Mouse (Mus musculus) CH12.LX (cell line): ENCODE results near the gene Nrxn3. TPM values are rescaled to one million over a fixed set of nuclear protein-coding genes. Genes with fewer than 3 reads are reported as not detected.

Experiments
- DNase-seq: peaks from one replicate; pipeline ENCODE4 v3.0.0-alpha.2; 2013; ENCODE audit errors: extremely low read depth
- H3K27ac ChIP-seq: 2 replicates; pipeline ENCODE4 v1.5.1; 2012; ENCODE audit warnings: low read depth, mild to moderate bottlenecking, control low read depth, moderate library complexity; ENCODE audit not compliant: insufficient read depth
- H3K27me3 ChIP-seq: replicated peaks from 2 replicates; pipeline ENCODE3; 2012; ENCODE audit warnings: inconsistent platforms
- H3K36me3 ChIP-seq, 2 experiments: replicated peaks in 1 of 2; 2 replicates each; pipeline versions ENCODE3 to v1.6.1; 2012; ENCODE audit warnings: inconsistent platforms in 1 of 2, low read length in 1 of 2, mild to moderate bottlenecking in 1 of 2, mixed read lengths in 1 of 2, moderate library complexity in 1 of 2; ENCODE audit not compliant: control insufficient read depth in 1 of 2, insufficient read depth in 1 of 2
- H3K4me1 ChIP-seq, 2 experiments: 2 replicates each; pipeline ENCODE4 v1.6.1; 2012; ENCODE audit warnings: inconsistent platforms in 1 of 2, moderate library complexity in 1 of 2; ENCODE audit not compliant: insufficient read depth in 2 of 2, control insufficient read depth in 1 of 2
- H3K4me2 ChIP-seq: 2 replicates; pipeline ENCODE4 v1.6.1; 2012; ENCODE audit warnings: low read depth, mild to moderate bottlenecking, control low read depth; ENCODE audit not compliant: poor library complexity, insufficient read depth, severe bottlenecking
- H3K4me3 ChIP-seq, 3 experiments: fragments of 150-350 bp in 1 of 3; sonication (generic) in 1 of 3; replicated peaks in 1 of 3; 2 replicates each; pipeline versions ENCODE3 to v1.5.1; 2011 to 2012; ENCODE audit warnings: low read depth in 2 of 3, low read length in 2 of 3, mild to moderate bottlenecking in 2 of 3, moderate library complexity in 2 of 3, control low read depth in 1 of 3, improper control_type of control experiment in 1 of 3, inconsistent platforms in 1 of 3, mixed read lengths in 1 of 3; ENCODE audit not compliant: poor library complexity in 1 of 3
- H3K79me2 ChIP-seq: replicated peaks from 2 replicates; pipeline ENCODE4 v1.6.1; 2012; ENCODE audit warnings: mild to moderate bottlenecking, moderate library complexity; ENCODE audit not compliant: control insufficient read depth, poor library complexity, insufficient read depth, severe bottlenecking; ENCODE audit errors: extremely low read depth
- H3K9ac ChIP-seq: 2 replicates; pipeline ENCODE4 v1.6.1; 2012; ENCODE audit warnings: low read depth, mild to moderate bottlenecking, control low read depth, moderate library complexity; ENCODE audit not compliant: insufficient read depth
- H3K9me3 ChIP-seq: replicated peaks from 2 replicates; pipeline ENCODE3; 2012; ENCODE audit warnings: low read length, inconsistent platforms, mixed read lengths
- BHLHE40 ChIP-seq: IDR thresholded peaks from 2 replicates; pipeline ENCODE4 v1.6.1; 2011; ENCODE audit warnings: mild to moderate bottlenecking, low read depth, low read length, improper control_type of control experiment
- CHD2 ChIP-seq: IDR thresholded peaks from 2 replicates; pipeline ENCODE4 v1.6.1; 2011; ENCODE audit warnings: low read length, improper control_type of control experiment
- CTCF ChIP-seq, 2 experiments: IDR thresholded peaks in 1 of 2; conservative IDR thresholded peaks in 1 of 2; 2 replicates each; pipeline ENCODE4 v1.5.1; 2011 to 2012; ENCODE audit warnings: low read depth in 2 of 2, low read length in 2 of 2, improper control_type of control experiment in 1 of 2, inconsistent platforms in 1 of 2, mild to moderate bottlenecking in 1 of 2, moderate library complexity in 1 of 2
- GABPA ChIP-seq: IDR thresholded peaks from 2 replicates; pipeline ENCODE4 v1.6.1; 2012; ENCODE audit warnings: low read depth, low read length, improper control_type of control experiment, inconsistent platforms; ENCODE audit not compliant: insufficient replicate concordance
- HCFC1 ChIP-seq: IDR thresholded peaks from 2 replicates; pipeline ENCODE4 v1.6.1; 2012; ENCODE audit warnings: low read depth, mild to moderate bottlenecking, inconsistent platforms, low read length, improper control_type of control experiment
- JUN ChIP-seq: IDR thresholded peaks from 2 replicates; pipeline ENCODE4 v1.6.1; 2011; ENCODE audit warnings: low read depth, mild to moderate bottlenecking, low read length, improper control_type of control experiment, moderate library complexity; ENCODE audit not compliant: insufficient read depth
- KAT2A ChIP-seq: IDR thresholded peaks from 2 replicates; pipeline ENCODE4 v1.6.1; 2012; ENCODE audit warnings: low read length, improper control_type of control experiment, inconsistent platforms; ENCODE audit not compliant: insufficient replicate concordance
- MAX ChIP-seq: IDR thresholded peaks from 2 replicates; pipeline ENCODE4 v1.6.1; 2011; ENCODE audit warnings: low read length, improper control_type of control experiment
- MEF2A ChIP-seq: IDR thresholded peaks from 2 replicates; pipeline ENCODE4 v1.6.1; 2014; ENCODE audit warnings: low read depth, mild to moderate bottlenecking, inconsistent platforms, low read length, improper control_type of control experiment, borderline replicate concordance
- NRF1 ChIP-seq: IDR thresholded peaks from 2 replicates; pipeline ENCODE4 v1.6.1; 2014; ENCODE audit warnings: low read depth, mild to moderate bottlenecking, inconsistent platforms, low read length, improper control_type of control experiment, moderate library complexity
- POLR2A ChIP-seq: IDR thresholded peaks from 2 replicates; pipeline ENCODE4 v1.6.1; 2011; ENCODE audit warnings: low read depth, mild to moderate bottlenecking, improper control_type of control experiment, low read length
- POLR2AphosphoS2 ChIP-seq: IDR thresholded peaks from 2 replicates; pipeline ENCODE4 v1.6.1; 2011; ENCODE audit warnings: low read depth, low read length, improper control_type of control experiment
- RAD21 ChIP-seq: IDR thresholded peaks from 2 replicates; pipeline ENCODE4 v1.6.1; 2011; ENCODE audit warnings: low read depth, mild to moderate bottlenecking, low read length, improper control_type of control experiment, moderate library complexity
- SMC3 ChIP-seq: IDR thresholded peaks from 2 replicates; pipeline ENCODE4 v1.6.1; 2011; ENCODE audit warnings: low read depth, low read length, improper control_type of control experiment
- ZC3H11A ChIP-seq: IDR thresholded peaks from 2 replicates; pipeline ENCODE4 v1.6.1; 2012; ENCODE audit warnings: low read depth, mild to moderate bottlenecking, inconsistent platforms, low read length, improper control_type of control experiment
- ZMIZ1 ChIP-seq: IDR thresholded peaks from 2 replicates; pipeline ENCODE4 v1.6.1; 2012; ENCODE audit warnings: low read depth, mild to moderate bottlenecking, inconsistent platforms, low read length, improper control_type of control experiment
- dilution Hi-C: fragments of 300-500 bp; cut with MboI; formaldehyde crosslinking; loops from 2 replicates; pipeline ENCODE4 v1.14.3; 2020; ENCODE audit warnings: low sequenced_read_pairs; ENCODE audit not compliant: extremely low pct_unique_long_range_greater_than_20kb, extremely low pct_ligation_motif_present
- in situ Hi-C: fragments of 300-500 bp; cut with MboI; formaldehyde crosslinking; loops from 3 replicates; pipeline ENCODE4 v1.14.3; 2019; ENCODE audit warnings: low sequenced_read_pairs, low pct_ligation_motif_present, low pct_unique_long_range_greater_than_20kb, mixed read lengths
- polyA plus RNA-seq: library from polyadenylated mRNA; unstranded; fragments of >175 nt; gene quantifications from 2 replicates; pipeline ENCODE4 v1.2.1, GENCODE M21; 2012; ENCODE audit warnings: low read depth; ENCODE audit not compliant: insufficient read length
- total RNA-seq, 2 experiments: library from RNA; depleted of rRNA; stranded (reverse); fragments of 300-350 nt in 1 of 2; fragments of >200 nt in 1 of 2; gene quantifications; 2 replicates each; pipeline ENCODE4 v1.2.3; 2012 to 2014

Nrxn3 gene
- total and polyA plus RNA-seq, 3 experiments: 0.04 to 0.17 (median 0.09) TPM

- no peaks in the 10 kb centered on the region for H3K36me3 ChIP-seq
- DNase-seq: no peak
- H3K27ac ChIP-seq: no peak overlapping the region
- no peaks in the 10 kb centered on the region for H3K27me3 ChIP-seq
- H3K79me2 ChIP-seq: no peaks in the 10 kb centered on the region
- in situ Hi-C loops: no loop called here
- H3K4me1 ChIP-seq: no peaks in the 10 kb centered on the region
- dilution Hi-C loops: no loop called here
- H3K9me3 ChIP-seq: no peaks in the 10 kb centered on the region
- no peak overlapping the region for H3K4me3 ChIP-seq
- TF ChIP-seq HCFC1 (no peak), MEF2A (no peak), GABPA (no peak), NRF1 (no peak), ZC3H11A (no peak), POLR2AphosphoS2 (no peak)
- TF ChIP-seq, all 38 proteins: peak for 0
- Histone ChIP-seq H3K4me2 (no peak overlapping the region), H3K9ac (no peak overlapping the region)
Observed at GRCm38 (mm10) chr12:89181157-89181561, 458.5 kb downstream of the Nrxn3 start.

DNA sequence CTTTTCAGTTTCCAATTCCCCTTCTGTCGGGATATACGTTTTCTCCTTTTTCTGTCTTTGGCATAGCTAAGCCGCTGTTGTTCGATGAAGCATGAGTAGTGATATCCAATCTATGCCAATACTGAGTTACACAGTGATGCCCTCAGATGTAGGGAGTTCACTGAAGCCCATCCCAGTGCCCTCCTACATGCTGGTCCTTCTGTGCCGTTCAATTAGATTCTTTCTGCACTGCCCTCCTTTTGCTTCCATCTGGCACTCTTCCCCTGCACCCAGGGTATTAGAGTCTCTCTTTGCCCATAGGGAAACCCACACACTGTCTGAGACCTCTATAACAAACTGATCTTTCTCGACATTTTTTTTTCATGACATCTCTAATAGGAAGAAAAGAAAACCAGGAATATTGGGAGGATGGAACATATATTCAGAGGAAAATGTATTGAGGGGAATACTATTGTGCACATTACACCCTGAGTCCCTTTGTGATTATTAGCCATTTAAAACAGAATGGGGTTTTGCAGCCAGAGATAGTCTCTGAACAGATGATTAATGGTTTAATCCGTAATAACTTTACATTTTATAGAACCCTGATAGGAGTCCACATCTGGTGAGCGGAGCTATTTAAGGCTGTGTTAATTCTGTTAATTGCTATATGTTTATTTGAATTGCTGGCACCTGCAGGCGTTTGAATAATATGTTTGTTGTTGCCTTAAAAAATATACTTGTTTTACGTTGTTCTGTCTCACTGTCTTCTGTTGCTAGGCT, 476.3 kb downstream of the Nrxn3 start:
- Histone ChIP-seq H3K4me1 (no peaks in the 10 kb centered on the region), H3K36me3 (no peaks in the 10 kb centered on the region), H3K4me3 (no peak overlapping the region), H3K4me2 (no peak overlapping the region), H3K79me2 (no peaks in the 10 kb centered on the region), H3K9ac (no peak overlapping the region), H3K9me3 (no peaks in the 10 kb centered on the region), H3K27ac (no peak overlapping the region), H3K27me3 (no peaks in the 10 kb centered on the region)
- TF ChIP-seq JUN: no peak
- TF ChIP-seq BHLHE40: no peak
- no peak for TF ChIP-seq NRF1
- no peak for TF ChIP-seq ZMIZ1
- TF ChIP-seq SMC3: no peak
- no peak for TF ChIP-seq CTCF (conservative IDR thresholded peaks at IDR 0.05 in 1 of 2, IDR thresholded peaks at IDR 0.05 in 1 of 2; ENCODE audit: low read depth in 2 of 2, low read length in 2 of 2)
- TF ChIP-seq POLR2A: no peak
- TF ChIP-seq KAT2A: no peak
- TF ChIP-seq MAX: no peak
- TF ChIP-seq CHD2: no peak
- no peak for TF ChIP-seq RAD21
- dilution Hi-C loops (no loop called here), in situ Hi-C loops (no loop called here)
- no peak for DNase-seq
